Mouse (Mus musculus): ENCODE results near the gene Tmem235. TPM values are rescaled to one million over a fixed set of nuclear protein-coding genes. Genes with fewer than 3 reads are reported as not detected.

Gene Tmem235
- polyA plus RNA-seq, 1 experiment from 2014 or later: not detected

DNA sequence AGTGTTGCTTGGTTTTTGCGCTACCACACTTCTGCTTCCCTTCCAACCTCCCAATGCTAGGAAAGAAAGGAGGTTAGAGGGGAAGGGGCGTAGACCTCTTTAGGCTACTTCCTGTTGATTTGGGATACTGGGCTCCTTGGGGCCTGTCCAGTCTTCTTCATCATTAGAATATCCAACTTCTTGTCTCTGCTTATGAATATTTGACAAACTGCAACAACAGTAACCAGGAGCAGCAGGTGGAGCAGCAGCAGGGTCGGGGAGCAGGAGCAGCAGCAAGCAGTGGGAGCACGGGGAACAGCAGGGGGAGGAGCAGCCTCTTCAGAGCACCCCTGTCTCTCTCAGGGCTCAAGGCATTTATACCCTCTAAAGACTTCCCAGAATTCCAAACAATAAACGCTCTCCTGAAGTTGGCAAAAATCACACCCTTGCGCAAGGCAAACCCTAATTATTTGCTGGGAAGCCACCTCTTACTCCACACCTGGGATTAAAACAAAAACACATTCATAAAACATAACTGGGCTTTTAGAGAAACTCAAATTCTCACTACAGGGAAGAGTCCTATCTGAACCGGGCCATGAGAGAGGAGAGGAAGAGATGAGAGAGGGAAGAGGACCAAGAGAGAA lies 12.8 kb upstream of the Tmem235 start:
- H3K27me3 ChIP-seq (ENCODE audit: control insufficient read depth, insufficient read depth, low read length): no peaks in the 10 kb centered on the region
- peak overlapping the region; percentile 86; the same call in 1 of the 2 replicates for H3K27ac ChIP-seq (replicated peaks; ENCODE audit: low read depth, low read length)
- no peak overlapping the region for H3K4me3 ChIP-seq (ENCODE audit: low read depth, low read length)
- H3K9ac ChIP-seq (replicated peaks; ENCODE audit: low read length): peak overlapping the region; percentile 66
- no peak for DNase-seq (ENCODE audit: low spot score)
- 75% methylated on average over 7 of the region's 7 CpGs for WGBS
- peak overlapping the region; percentile 88 for H3K4me2 ChIP-seq (ENCODE audit: low read depth, low read length)
- H3K36me3 ChIP-seq (replicated peaks; ENCODE audit: control insufficient read depth, insufficient read depth, low read depth, low read length): peaks cover 3% of the 10 kb centered on the region
- no peak for ATAC-seq (replicated peaks; ENCODE audit: insufficient number of reproducible peaks, low FRiP score, low TSS enrichment, low read depth)
- H3K4me1 ChIP-seq (ENCODE audit: control insufficient read depth, insufficient read depth, low read length): no peaks in the 10 kb centered on the region
- H3K9me3 ChIP-seq (replicated peaks; ENCODE audit: control insufficient read depth, low read length): no peaks in the 10 kb centered on the region

GRCm38 (mm10) chr11:117848271-117848984 lies 12.1 kb upstream of the Tmem235 start:
- H3K27me3 ChIP-seq (ENCODE audit: control insufficient read depth, insufficient read depth, low read length): no peaks in the 10 kb centered on the region
- peaks cover 9% of the 10 kb centered on the region for H3K36me3 ChIP-seq (replicated peaks; ENCODE audit: control insufficient read depth, insufficient read depth, low read depth, low read length)
- 5% methylated on average over 19 of the region's 19 CpGs for WGBS
- H3K9me3 ChIP-seq (replicated peaks; ENCODE audit: control insufficient read depth, low read length): no peaks in the 10 kb centered on the region
- H3K4me3 ChIP-seq (ENCODE audit: low read depth, low read length): peak overlapping the region; percentile 80
- H3K9ac ChIP-seq (replicated peaks; ENCODE audit: low read length): peak overlapping the region; percentile 66
- DNase-seq (ENCODE audit: low spot score) (no peak), ATAC-seq (replicated peaks; ENCODE audit: insufficient number of reproducible peaks, low FRiP score, low TSS enrichment, low read depth) (peak; percentile 83)
- H3K27ac ChIP-seq (replicated peaks; ENCODE audit: low read depth, low read length): peak overlapping the region; percentile 86
- H3K4me2 ChIP-seq (ENCODE audit: low read depth, low read length): peak overlapping the region; percentile 88
- no peaks in the 10 kb centered on the region for H3K4me1 ChIP-seq (ENCODE audit: control insufficient read depth, insufficient read depth, low read length)

DNA sequence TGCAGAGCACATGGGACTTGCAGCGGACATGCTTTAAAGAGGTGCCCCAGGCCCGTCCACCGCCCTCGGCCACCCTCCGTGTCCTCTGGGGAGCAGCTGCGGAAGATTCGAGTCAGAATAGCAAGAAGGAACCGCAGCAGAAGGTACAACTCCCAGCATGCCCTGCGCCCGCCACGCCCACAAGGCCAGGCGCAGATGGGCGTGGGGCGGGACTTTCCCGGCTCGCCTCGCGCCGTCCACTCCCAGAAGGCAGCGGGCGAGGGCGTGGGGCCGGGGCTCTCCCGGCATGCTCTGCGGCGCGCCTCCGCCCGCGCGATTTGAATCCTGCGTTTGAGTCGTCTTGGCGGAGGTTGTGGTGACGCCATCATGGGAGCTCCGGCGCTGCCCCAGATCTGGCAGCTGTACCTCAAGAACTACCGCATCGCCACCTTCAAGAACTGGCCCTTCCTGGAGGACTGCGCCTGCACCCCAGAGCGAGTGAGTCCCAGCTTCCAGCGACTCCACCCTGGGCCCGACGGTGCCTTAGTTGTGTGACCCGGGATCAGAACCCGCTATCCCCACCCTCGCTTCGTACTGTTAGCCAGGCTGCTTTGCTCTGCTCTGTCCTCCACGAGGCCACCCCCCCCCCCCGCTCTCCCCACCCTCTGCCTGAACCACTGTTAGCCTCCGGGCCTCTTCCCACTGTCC lies 11.4 kb upstream of the Tmem235 start, which contains the start of gene Birc5:
Birc5 (plus strand) TSS at position 267 of the 687 bp plus-strand sequence.
- H3K9me3 ChIP-seq (replicated peaks; ENCODE audit: control insufficient read depth, low read length): no peaks in the 10 kb centered on the region
- ATAC-seq (replicated peaks; ENCODE audit: insufficient number of reproducible peaks, low FRiP score, low TSS enrichment, low read depth) (peak; percentile 82), DNase-seq (ENCODE audit: low spot score) (peak; percentile 98)
- peak within 1 kb of the TSS; percentile 86 for H3K27ac ChIP-seq (replicated peaks; ENCODE audit: low read depth, low read length)
- H3K27me3 ChIP-seq (ENCODE audit: control insufficient read depth, insufficient read depth, low read length): no peaks in the 10 kb centered on the region
- no peaks in the 10 kb centered on the region for H3K4me1 ChIP-seq (ENCODE audit: control insufficient read depth, insufficient read depth, low read length)
- peak within 1 kb of the TSS; percentile 84 for H3K9ac ChIP-seq (replicated peaks; ENCODE audit: low read length)
- WGBS: under 1% methylated on average over 47 of the region's 51 CpGs
- H3K36me3 ChIP-seq (replicated peaks; ENCODE audit: control insufficient read depth, insufficient read depth, low read depth, low read length): peaks cover 9% of the 10 kb centered on the region
- H3K4me3 ChIP-seq (ENCODE audit: low read depth, low read length): peak within 1 kb of the TSS; percentile 80
- H3K4me2 ChIP-seq (ENCODE audit: low read depth, low read length): peak within 1 kb of the TSS; percentile 88

DNA sequence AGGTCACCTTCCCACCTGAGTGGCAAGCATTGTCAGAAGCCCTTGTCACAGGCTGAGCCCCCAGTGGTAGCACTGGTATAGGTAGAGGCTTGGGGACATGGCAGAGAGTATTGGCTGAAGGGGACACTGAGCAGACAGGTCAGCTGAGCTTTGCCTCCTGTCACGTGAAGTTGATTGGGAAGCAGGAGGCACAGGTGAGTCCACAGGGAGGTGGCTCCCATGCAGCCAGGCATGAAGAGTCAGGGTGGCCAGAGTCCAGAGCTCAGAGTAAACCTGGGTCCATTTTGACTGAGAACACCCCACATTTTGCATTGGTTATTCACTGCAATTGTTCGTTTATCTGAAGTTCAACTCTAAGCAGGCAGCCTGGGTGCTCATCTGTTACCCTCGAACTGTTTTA lies 7.7 kb upstream of the Tmem235 start:
- Histone ChIP-seq H3K4me3 (ENCODE audit: low read depth, low read length) (no peak overlapping the region), H3K4me2 (ENCODE audit: low read depth, low read length) (no peak overlapping the region), H3K27me3 (ENCODE audit: control insufficient read depth, insufficient read depth, low read length) (no peaks in the 10 kb centered on the region), H3K4me1 (ENCODE audit: control insufficient read depth, insufficient read depth, low read length) (no peaks in the 10 kb centered on the region), H3K36me3 (replicated peaks; ENCODE audit: control insufficient read depth, insufficient read depth, low read depth, low read length) (peaks cover 19% of the 10 kb centered on the region), H3K9ac (replicated peaks; ENCODE audit: low read length) (no peak overlapping the region), H3K9me3 (replicated peaks; ENCODE audit: control insufficient read depth, low read length) (no peaks in the 10 kb centered on the region), H3K27ac (replicated peaks; ENCODE audit: low read depth, low read length) (no peak overlapping the region)
- DNase-seq (ENCODE audit: low spot score): no peak
- 93% methylated on average over 3 of the region's 3 CpGs for WGBS
- ATAC-seq (replicated peaks; ENCODE audit: insufficient number of reproducible peaks, low FRiP score, low TSS enrichment, low read depth): no peak

DNA sequence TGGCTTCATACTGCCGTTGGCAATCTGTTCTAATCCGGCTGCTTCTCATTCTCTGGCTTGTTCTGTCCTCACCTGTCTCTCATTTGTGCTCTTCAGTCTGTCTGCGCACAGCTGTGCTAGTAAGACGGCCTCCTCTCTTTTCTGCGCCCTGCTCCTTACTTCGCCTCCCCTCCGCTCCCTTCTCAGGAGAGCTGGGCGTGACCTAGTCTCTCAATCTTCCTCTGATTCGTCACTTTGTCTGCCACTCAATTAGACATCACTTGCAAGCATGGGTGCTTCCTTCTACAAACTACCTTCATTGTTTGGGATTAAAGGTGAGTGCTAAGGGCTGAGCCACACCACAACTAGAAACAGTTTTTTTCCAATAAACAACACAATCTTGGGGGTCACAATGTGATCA lies 6.3 kb upstream of the Tmem235 start:
- DNase-seq (ENCODE audit: low spot score) (no peak), ATAC-seq (replicated peaks; ENCODE audit: insufficient number of reproducible peaks, low FRiP score, low TSS enrichment, low read depth) (no peak)
- no peak overlapping the region for H3K27ac ChIP-seq (replicated peaks; ENCODE audit: low read depth, low read length)
- no peak overlapping the region for H3K9ac ChIP-seq (replicated peaks; ENCODE audit: low read length)
- no peaks in the 10 kb centered on the region for H3K4me1 ChIP-seq (ENCODE audit: control insufficient read depth, insufficient read depth, low read length)
- no peak overlapping the region for H3K4me3 ChIP-seq (ENCODE audit: low read depth, low read length)
- H3K9me3 ChIP-seq (replicated peaks; ENCODE audit: control insufficient read depth, low read length): no peaks in the 10 kb centered on the region
- WGBS: 91% methylated on average over 9 of the region's 9 CpGs
- 0 out of 2 replicates have a peak, but pooled peaks cover 4% of the 10 kb centered on the region for H3K27me3 ChIP-seq (ENCODE audit: control insufficient read depth, insufficient read depth, low read length)
- H3K36me3 ChIP-seq (replicated peaks; ENCODE audit: control insufficient read depth, insufficient read depth, low read depth, low read length): peaks cover 19% of the 10 kb centered on the region
- no peak overlapping the region for H3K4me2 ChIP-seq (ENCODE audit: low read depth, low read length)

DNA sequence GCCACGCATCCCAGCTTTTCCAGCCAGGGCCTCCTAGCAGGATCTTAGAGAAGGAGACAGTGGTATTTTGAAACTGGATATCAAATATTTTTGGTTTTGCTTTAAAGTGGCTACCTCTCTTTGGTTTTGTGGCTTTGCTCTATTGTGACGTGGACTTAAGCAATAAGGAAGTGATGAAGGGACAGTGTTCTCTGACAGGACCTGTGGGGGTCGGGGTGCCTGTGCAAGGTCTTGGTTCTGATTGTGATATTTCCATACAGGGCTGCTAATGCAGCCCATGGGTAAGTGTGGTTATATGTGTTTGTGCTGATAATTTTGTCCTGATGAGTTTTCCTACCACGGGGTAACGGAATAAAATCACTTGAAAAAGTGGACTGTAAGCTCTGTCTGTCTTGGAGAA lies 5.2 kb upstream of the Tmem235 start:
- peaks cover 19% of the 10 kb centered on the region for H3K36me3 ChIP-seq (replicated peaks; ENCODE audit: control insufficient read depth, insufficient read depth, low read depth, low read length)
- H3K4me2 ChIP-seq (ENCODE audit: low read depth, low read length): no peak overlapping the region
- H3K27ac ChIP-seq (replicated peaks; ENCODE audit: low read depth, low read length): no peak overlapping the region
- no peak overlapping the region for H3K9ac ChIP-seq (replicated peaks; ENCODE audit: low read length)
- WGBS: 89% methylated on average over 5 of the region's 5 CpGs
- no peaks in the 10 kb centered on the region for H3K9me3 ChIP-seq (replicated peaks; ENCODE audit: control insufficient read depth, low read length)
- DNase-seq (ENCODE audit: low spot score) (no peak), ATAC-seq (replicated peaks; ENCODE audit: insufficient number of reproducible peaks, low FRiP score, low TSS enrichment, low read depth) (no peak)
- H3K4me3 ChIP-seq (ENCODE audit: low read depth, low read length): no peak overlapping the region
- H3K27me3 ChIP-seq (ENCODE audit: control insufficient read depth, insufficient read depth, low read length): peaks cover 4% of the 10 kb centered on the region; the same call in 1 of the 2 replicates
- peaks cover under 1% of the 10 kb centered on the region; the same call in 1 of the 2 replicates for H3K4me1 ChIP-seq (ENCODE audit: control insufficient read depth, insufficient read depth, low read length)

GRCm38 (mm10) chr11:117855975-117856374 lies 4.6 kb upstream of the Tmem235 start:
- H3K9ac ChIP-seq (replicated peaks; ENCODE audit: low read length): no peak overlapping the region
- H3K4me2 ChIP-seq (ENCODE audit: low read depth, low read length): no peak overlapping the region
- H3K36me3 ChIP-seq (replicated peaks; ENCODE audit: control insufficient read depth, insufficient read depth, low read depth, low read length): peaks cover 19% of the 10 kb centered on the region
- H3K27ac ChIP-seq (replicated peaks; ENCODE audit: low read depth, low read length): no peak overlapping the region
- peaks cover 10% of the 10 kb centered on the region for H3K27me3 ChIP-seq (ENCODE audit: control insufficient read depth, insufficient read depth, low read length)
- WGBS: 89% methylated on average over 1 of the region's 1 CpGs
- ATAC-seq (replicated peaks; ENCODE audit: insufficient number of reproducible peaks, low FRiP score, low TSS enrichment, low read depth): no peak
- no peak overlapping the region for H3K4me3 ChIP-seq (ENCODE audit: low read depth, low read length)
- no peaks in the 10 kb centered on the region for H3K9me3 ChIP-seq (replicated peaks; ENCODE audit: control insufficient read depth, low read length)
- peaks cover 3% of the 10 kb centered on the region; the same call in 1 of the 2 replicates for H3K4me1 ChIP-seq (ENCODE audit: control insufficient read depth, insufficient read depth, low read length)
- no peak for DNase-seq (ENCODE audit: low spot score)

All from embryonic facial prominence, embryonic 11.5 days (tissue).